Mouse (Mus musculus) kidney, embryonic 16.5 days (tissue): Measurements from ENCODE around the gene Tbxa2r. TPM values are rescaled to one million over a fixed set of nuclear protein-coding genes. Genes with fewer than 3 reads are reported as not detected.

ENCODE experiments used
- ATAC-seq: fragments of 200-750 bp; cut with Nextera tagmentation; 2 replicates; pipeline ENCODE4 v1.8.0; 2017; ENCODE audit warnings: moderate TSS enrichment; ENCODE audit not compliant: low FRiP score, low TSS enrichment
- H3K27ac ChIP-seq: fragments of 300-500 bp; sonication (generic); 2 replicates; pipeline ENCODE4 v1.5.1; 2014; ENCODE audit warnings: low read length
- H3K27me3 ChIP-seq: fragments of 300-500 bp; sonication (generic); 2 replicates; pipeline ENCODE4 v1.6.1; 2014; ENCODE audit warnings: low read length, control low read depth, mixed read lengths; ENCODE audit not compliant: insufficient read depth
- H3K36me3 ChIP-seq: fragments of 300-500 bp; sonication (generic); 2 replicates; pipeline ENCODE4 v1.6.1; 2014; ENCODE audit warnings: low read length, control low read depth, mixed read lengths; ENCODE audit not compliant: insufficient read depth
- H3K4me1 ChIP-seq: fragments of 300-500 bp; sonication (generic); 2 replicates; pipeline ENCODE4 v1.6.1; 2014; ENCODE audit warnings: low read length, control low read depth, mixed read lengths; ENCODE audit not compliant: insufficient read depth
- H3K4me2 ChIP-seq: fragments of 300-500 bp; sonication (generic); replicated peaks from 2 replicates; pipeline ENCODE4 v1.6.1; 2014; ENCODE audit warnings: low read depth, low read length
- H3K4me3 ChIP-seq: fragments of 300-500 bp; sonication (generic); 2 replicates; pipeline ENCODE4 v1.5.1; 2014; ENCODE audit warnings: mild to moderate bottlenecking, low read length
- H3K9ac ChIP-seq: fragments of 300-500 bp; sonication (generic); replicated peaks from 2 replicates; pipeline ENCODE4 v1.6.1; 2014; ENCODE audit warnings: low read length
- H3K9me3 ChIP-seq: fragments of 300-500 bp; sonication (generic); 2 replicates; pipeline ENCODE4 v1.6.1; 2016; ENCODE audit warnings: low read length, control low read depth
- WGBS: fragments of 180-500 bp; shearing (Covaris S2); extraction: QIAGEN DNeasy Blood & Tissue Kit; methylation state at CpG from one replicate; pipeline ENCODE4 v1.1.7; 2014; 5-methylcytosine and 5-hydroxymethylcytosine counted together
- polyA plus RNA-seq: library from polyadenylated mRNA; unstranded; fragments of >200 nt; fragmentation: Nextera tagmentation; extraction: Ambion mirVana; gene quantifications from 2 replicates; pipeline ENCODE4 v1.2.1, GENCODE M21; 2015

Tbxa2r gene
- polyA plus RNA-seq, 1 experiment from 2014 or later, result 20.2 TPM

DNA sequence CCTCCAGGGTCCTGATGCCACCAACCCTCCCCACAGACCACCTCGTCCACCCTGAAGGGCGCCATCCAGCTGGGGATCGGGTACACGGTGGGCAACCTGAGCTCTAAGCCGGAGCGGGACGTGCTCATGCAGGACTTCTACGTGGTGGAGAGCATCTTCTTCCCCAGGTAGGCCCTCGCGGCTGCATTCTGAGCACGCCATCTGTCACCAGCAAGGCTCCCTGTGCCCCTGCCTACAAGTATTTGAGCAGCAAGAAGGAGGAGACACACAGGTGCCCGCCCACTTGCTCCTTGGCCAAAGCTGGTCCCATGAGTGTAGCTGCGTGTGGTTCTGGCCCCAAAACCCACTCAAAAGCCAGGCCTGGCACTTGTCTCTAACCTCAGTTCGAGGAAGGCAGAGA, 22.9 kb upstream of the Tbxa2r start:
- Histone ChIP-seq H3K36me3 (peaks cover 50% of the 10 kb centered on the region), H3K4me2 (no peak overlapping the region), H3K4me3 (no peak overlapping the region), H3K27me3 (no peaks in the 10 kb centered on the region), H3K9me3 (no peaks in the 10 kb centered on the region), H3K9ac (no peak overlapping the region), H3K27ac (no peak overlapping the region), H3K4me1 (peaks cover 43% of the 10 kb centered on the region)
- 91% methylated on average over 14 of the region's 14 CpGs for WGBS
- no peak for ATAC-seq

DNA sequence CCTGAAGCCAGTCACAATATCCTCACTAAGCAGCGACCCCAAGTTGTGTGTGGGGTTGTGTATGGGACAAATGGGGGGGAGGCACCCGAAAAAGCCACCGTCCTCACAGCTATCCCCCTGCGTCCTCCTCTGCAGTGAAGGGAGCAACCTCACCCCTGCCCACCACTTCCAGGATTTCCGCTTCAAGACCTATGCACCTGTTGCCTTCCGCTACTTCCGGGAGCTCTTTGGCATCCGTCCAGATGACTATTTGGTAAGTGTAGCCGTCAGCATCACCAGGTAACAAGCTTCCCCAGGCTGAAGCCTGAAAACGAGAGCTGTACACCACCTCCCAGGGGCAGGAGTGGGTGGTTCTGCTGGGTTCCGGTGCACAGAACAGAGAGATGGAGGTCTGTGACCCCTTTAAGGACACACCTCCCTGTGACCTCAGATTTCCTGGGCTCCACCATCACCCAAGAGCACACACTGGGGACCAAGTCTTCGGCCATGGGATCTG, 22.3 kb upstream of the Tbxa2r start:
- WGBS, result 90% methylated on average over 12 of the region's 12 CpGs
- peaks cover 37% of the 10 kb centered on the region for H3K4me1 ChIP-seq
- no peak overlapping the region for H3K27ac ChIP-seq
- H3K36me3 ChIP-seq, result peaks cover 55% of the 10 kb centered on the region
- no peak overlapping the region for H3K4me2 ChIP-seq
- no peaks in the 10 kb centered on the region for H3K9me3 ChIP-seq
- H3K4me3 ChIP-seq, result no peak overlapping the region
- no peaks in the 10 kb centered on the region for H3K27me3 ChIP-seq
- no peak overlapping the region for H3K9ac ChIP-seq
- no peak for ATAC-seq

DNA sequence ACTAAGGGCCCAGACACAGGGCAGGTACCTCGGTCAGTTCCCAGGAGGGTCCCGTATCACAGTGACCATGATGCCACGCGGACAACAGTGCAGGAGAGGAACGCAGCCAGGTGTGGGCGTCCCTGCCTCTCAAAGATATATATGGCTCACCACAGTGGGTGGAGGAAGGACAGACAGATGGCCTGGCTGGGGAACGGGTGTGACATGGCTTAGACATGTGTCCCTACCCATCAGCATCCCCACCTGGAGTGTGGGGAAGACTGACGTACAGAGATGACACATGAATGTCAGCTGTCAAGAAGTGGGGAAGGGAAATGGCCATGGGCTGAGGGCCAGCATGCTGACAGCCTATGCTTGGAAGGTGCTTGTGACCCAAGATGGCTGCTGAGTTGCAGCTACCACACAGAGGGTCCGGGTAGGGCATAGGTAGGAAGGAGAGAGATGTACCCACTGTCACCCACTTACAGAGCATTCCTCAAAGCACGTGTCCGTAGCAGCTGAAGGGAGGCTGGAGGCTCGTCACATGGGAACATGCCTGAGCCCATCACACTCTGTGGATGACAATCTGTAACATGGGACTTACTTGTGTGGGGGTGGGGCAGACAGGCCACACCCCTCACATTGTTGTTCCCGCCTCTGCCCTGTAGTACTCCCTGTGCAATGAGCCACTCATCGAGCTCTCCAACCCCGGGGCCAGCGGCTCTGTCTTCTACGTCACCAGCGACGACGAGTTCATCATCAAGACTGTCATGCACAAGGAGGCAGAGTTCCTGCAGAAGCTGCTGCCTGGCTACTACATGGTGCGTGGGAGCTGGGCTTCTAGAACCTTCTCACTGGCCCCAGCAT, 21.5 kb upstream of the Tbxa2r start:
- peaks cover 32% of the 10 kb centered on the region for H3K4me1 ChIP-seq
- H3K9ac ChIP-seq, result no peak overlapping the region
- WGBS, result 93% methylated on average over 21 of the region's 21 CpGs
- peaks cover 64% of the 10 kb centered on the region for H3K36me3 ChIP-seq
- no peaks in the 10 kb centered on the region for H3K9me3 ChIP-seq
- H3K27ac ChIP-seq, result no peak overlapping the region
- H3K4me2 ChIP-seq, result no peak overlapping the region
- ATAC-seq, result no peak
- H3K27me3 ChIP-seq, result no peaks in the 10 kb centered on the region
- H3K4me3 ChIP-seq, result no peak overlapping the region

DNA sequence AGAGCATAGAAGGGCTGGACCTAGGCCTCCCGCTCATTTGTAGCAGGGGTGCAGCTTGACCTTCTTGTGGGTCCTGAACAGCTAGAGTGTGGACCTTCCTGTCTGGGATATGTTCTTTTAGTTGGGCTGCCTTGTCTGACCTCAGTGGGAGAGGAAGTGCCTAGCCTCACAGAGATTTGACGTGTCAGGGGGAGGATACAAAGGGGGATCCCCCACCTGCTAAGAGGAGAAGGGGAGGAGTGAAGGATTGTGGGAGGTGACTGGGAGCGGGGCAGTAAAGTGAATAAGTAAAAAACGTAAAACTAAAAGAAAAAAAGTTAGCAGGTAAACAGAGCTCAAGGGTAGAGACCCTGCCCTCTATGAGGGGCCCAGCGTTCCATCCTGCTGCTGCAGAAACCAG, 19.0 kb upstream of the Tbxa2r start:
- H3K4me1 ChIP-seq, result peaks cover 18% of the 10 kb centered on the region
- H3K4me2 ChIP-seq, result no peak overlapping the region
- no peak overlapping the region for H3K27ac ChIP-seq
- H3K36me3 ChIP-seq, result peaks cover 87% of the 10 kb centered on the region
- no peaks in the 10 kb centered on the region for H3K27me3 ChIP-seq
- H3K9ac ChIP-seq, result no peak overlapping the region
- no peaks in the 10 kb centered on the region for H3K9me3 ChIP-seq
- no peak for ATAC-seq
- 80% methylated on average over 5 of the region's 5 CpGs for WGBS
- no peak overlapping the region for H3K4me3 ChIP-seq

DNA sequence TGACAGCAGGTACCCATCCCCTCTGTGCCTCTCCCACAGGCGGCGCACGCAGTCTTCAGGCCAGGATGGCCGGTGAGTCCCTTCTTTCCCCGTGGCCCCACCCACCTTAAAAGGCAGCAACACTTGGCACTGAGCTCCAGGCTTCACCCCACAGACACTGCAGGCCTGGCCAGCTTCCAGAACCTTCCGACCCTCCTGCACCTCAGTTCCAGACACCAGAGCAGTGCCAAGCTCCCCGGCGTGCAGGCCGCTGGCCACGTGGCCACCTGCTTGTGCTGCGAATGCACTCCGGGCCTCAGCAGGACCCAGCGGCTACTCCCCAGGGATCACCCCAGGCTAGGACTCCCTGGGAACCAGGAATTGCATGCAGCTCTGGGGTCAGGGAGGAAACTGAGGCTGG, 14.9 kb upstream of the Tbxa2r start:
- Histone ChIP-seq H3K27ac (no peak overlapping the region), H3K36me3 (peaks cover 73% of the 10 kb centered on the region), H3K9ac (no peak overlapping the region), H3K4me1 (peaks cover 34% of the 10 kb centered on the region), H3K9me3 (no peaks in the 10 kb centered on the region), H3K27me3 (no peaks in the 10 kb centered on the region), H3K4me3 (no peak overlapping the region), H3K4me2 (no peak overlapping the region)
- ATAC-seq, result no peak
- WGBS, result 94% methylated on average over 13 of the region's 13 CpGs

DNA sequence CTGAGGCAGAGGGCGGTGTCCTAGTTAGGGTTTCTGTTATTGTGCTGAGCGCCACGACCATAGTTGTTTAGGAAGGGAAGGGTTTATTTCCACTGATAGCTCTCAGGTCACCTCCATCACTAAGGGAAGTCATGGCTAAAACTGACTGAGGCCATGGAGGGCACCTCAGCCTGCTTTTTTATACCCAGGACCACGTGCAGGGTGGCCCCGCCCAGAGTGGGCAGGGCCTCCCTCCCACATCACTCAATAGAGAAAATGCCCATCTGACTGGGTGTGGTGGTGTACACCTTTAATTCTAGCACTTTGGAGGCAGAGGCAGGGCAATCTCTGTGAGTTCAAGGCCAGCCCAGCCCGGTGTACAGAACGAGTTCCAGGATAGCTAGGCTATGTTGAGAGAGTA, 14.3 kb upstream of the Tbxa2r start:
- H3K9me3 ChIP-seq, result no peaks in the 10 kb centered on the region
- no peaks in the 10 kb centered on the region for H3K27me3 ChIP-seq
- no peak overlapping the region for H3K4me2 ChIP-seq
- 80% methylated on average over 7 of the region's 7 CpGs for WGBS
- peaks cover 38% of the 10 kb centered on the region for H3K4me1 ChIP-seq
- H3K36me3 ChIP-seq, result peaks cover 66% of the 10 kb centered on the region
- H3K27ac ChIP-seq, result no peak overlapping the region
- no peak overlapping the region for H3K9ac ChIP-seq
- no peak for ATAC-seq
- no peak overlapping the region for H3K4me3 ChIP-seq

DNA sequence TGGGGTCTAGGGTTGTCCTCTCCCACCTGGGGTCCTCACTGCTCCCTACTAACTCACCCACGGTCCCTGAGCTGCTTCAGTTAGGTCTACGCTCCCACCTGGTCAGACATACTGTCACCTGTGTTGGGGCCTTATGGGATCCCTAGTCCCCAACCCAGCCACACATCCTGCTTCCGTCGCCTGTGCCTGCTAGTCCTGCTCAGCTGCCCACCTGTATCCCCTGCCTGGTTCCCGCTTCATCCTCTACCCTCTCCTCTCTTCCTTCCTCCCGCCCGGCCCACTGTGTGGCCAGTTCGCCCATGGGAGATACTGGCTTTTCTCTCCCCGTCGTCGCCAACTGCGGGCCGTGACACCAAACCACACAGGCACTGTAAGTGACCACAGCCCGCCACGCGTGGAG, 12.9 kb upstream of the Tbxa2r start:
- H3K27ac ChIP-seq, result no peak overlapping the region
- peaks cover 44% of the 10 kb centered on the region for H3K4me1 ChIP-seq
- peaks cover 53% of the 10 kb centered on the region for H3K36me3 ChIP-seq
- H3K27me3 ChIP-seq, result no peaks in the 10 kb centered on the region
- H3K4me3 ChIP-seq, result no peak overlapping the region
- H3K9me3 ChIP-seq, result no peaks in the 10 kb centered on the region
- 92% methylated on average over 16 of the region's 16 CpGs for WGBS
- no peak for ATAC-seq
- H3K4me2 ChIP-seq, result no peak overlapping the region
- no peak overlapping the region for H3K9ac ChIP-seq

DNA sequence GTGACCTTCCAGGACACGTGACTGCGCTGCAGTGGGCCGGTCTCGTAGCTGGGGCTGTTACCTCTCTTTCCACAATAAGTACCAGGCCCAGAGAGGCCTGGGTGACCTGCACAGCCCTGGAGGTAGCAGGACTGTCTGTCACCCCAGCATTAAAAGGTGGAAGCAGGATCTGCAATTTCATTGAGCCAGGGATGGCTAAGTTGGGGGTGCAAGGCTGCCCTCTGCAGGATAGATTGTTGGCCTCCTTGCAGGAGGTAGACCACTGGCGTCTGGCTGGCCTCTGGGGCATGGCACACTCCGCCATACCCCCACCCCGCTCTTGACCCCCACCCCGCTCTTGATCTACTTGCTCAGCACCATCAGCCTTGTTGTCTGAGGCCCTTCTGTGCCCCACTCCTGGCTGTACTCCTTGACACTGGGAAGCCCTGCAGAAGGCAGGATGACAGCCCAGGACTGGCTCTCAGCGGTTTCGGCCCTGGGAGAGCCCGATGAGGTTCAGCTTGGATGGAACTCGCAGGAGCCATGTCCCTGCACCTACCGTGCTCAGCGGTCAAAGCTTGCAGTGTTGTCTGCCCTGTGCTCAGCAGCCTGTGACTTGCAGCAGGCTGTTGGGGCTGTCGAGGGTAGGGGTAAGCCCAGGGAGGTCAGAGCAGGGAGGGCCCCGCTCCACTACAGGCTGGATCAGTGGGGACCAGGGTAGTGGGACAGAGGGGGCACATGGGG, 12.0 kb upstream of the Tbxa2r start:
- Histone ChIP-seq H3K36me3 (peaks cover 43% of the 10 kb centered on the region), H3K27ac (peak overlapping the region; percentile 81), H3K27me3 (no peaks in the 10 kb centered on the region), H3K4me2 (peak overlapping the region; percentile 67), H3K9me3 (no peaks in the 10 kb centered on the region), H3K4me1 (peaks cover 44% of the 10 kb centered on the region), H3K4me3 (peak overlapping the region; percentile 42), H3K9ac (peak overlapping the region; percentile 67)
- WGBS, result 34% methylated on average over 16 of the region's 16 CpGs
- ATAC-seq, result 0 out of 2 replicates have a peak, but pooled peaks have one; percentile 1

DNA sequence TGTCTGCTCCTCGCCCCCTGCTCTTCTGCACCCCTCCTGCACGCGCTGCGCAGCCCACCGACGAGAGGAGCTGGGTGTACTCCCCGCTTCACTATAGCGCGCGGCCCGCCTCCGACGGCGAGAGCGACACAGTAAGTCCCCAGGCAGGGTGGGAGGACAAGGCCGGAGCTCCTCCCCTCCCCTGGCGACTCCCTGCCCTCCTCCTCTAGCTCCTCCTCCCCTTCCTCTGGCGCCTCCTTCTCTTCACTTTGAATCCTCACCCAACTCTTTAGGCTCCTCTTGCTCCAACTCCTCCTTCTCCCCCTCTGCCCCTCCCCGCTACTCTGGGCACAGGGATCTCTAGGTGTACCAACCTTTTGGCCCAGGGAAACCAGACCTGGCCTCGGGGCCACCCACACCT, 11.3 kb upstream of the Tbxa2r start:
- peaks cover 47% of the 10 kb centered on the region for H3K4me1 ChIP-seq
- peak overlapping the region; percentile 67 for H3K4me2 ChIP-seq
- ATAC-seq, result peak; percentile 21
- peaks cover 37% of the 10 kb centered on the region for H3K36me3 ChIP-seq
- H3K9ac ChIP-seq, result peak overlapping the region; percentile 67
- H3K27ac ChIP-seq, result peak overlapping the region; percentile 81
- H3K4me3 ChIP-seq, result peak overlapping the region; percentile 42
- no peaks in the 10 kb centered on the region for H3K9me3 ChIP-seq
- WGBS, result 16% methylated on average over 17 of the region's 20 CpGs
- H3K27me3 ChIP-seq, result no peaks in the 10 kb centered on the region
